24 mouse cellular contexts compared by ENCODE assay signal in the genomic region with DNA sequence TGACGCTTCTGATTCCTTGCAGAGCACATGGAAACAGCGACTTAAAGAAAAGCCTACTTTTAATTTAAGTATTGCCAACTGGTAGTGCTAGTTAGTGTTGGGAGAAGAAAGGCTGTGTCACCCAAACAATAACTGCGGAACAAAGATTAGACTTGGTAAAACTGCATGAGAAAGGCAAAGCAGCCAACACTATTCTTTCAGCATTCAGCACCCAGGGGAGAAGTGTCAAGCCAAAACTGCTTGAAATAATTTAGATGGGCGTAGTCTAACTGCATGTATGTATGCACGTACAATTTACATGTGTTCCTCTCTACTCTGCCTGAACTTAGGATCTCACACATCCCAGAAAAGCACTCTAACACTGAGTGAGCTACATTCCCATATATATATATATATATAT. TPM values are rescaled to one million over a fixed set of nuclear protein-coding genes. Genes with fewer than 3 reads are reported as not detected.
"Had no signal": no experiment of that assay in that cellular context is flagged by ENCODE, and none has a peak within 500 bp of the region (broad histone marks: within the 10 kb centered on the region; RNA-seq: fewer than 3 reads in every experiment).

No protein-coding gene starts in this region.

- H3K4me2 ChIP-seq: heart, embryonic 11.5 days; heart, embryonic 13.5 days; heart, embryonic 15.5 days; hindbrain, embryonic 13.5 days; hindbrain, embryonic 15.5 days; kidney, embryonic 15.5 days; liver, embryonic 12.5 days had no signal

- ATAC-seq: hindbrain, postnatal 0 days; intestine, embryonic 16.5 days; liver, embryonic 12.5 days had no signal

- DNase-seq: gastrocnemius, postnatal 14 days; gastrocnemius, postnatal 36 days; heart, adult 18-20 months; heart, postnatal 14 days; heart, postnatal 36 days; kidney, adult 11 months; kidney, adult 2 months; kidney, adult 9 months; kidney, postnatal 14 days; kidney, postnatal 4 days had no signal

- H3K4me3 ChIP-seq: heart, embryonic 13.5 days; heart, embryonic 15.5 days; hindbrain, embryonic 13.5 days; hindbrain, embryonic 15.5 days; kidney, embryonic 15.5 days; layer of hippocampus, adult 2 months; left cerebral cortex, adult 2 months; liver, embryonic 12.5 days had no signal

- H3K9ac ChIP-seq: heart, embryonic 13.5 days; heart, embryonic 15.5 days; hindbrain, embryonic 13.5 days; hindbrain, embryonic 15.5 days; kidney, embryonic 15.5 days; liver, embryonic 12.5 days; liver, embryonic 14.5 days had no signal

- H3K9me3 ChIP-seq: heart, embryonic 13.5 days; heart, embryonic 15.5 days; hindbrain, embryonic 13.5 days; hindbrain, embryonic 15.5 days; kidney, embryonic 15.5 days; liver, embryonic 12.5 days had no signal

- H3K27ac ChIP-seq: heart, embryonic 13.5 days; heart, embryonic 15.5 days; hindbrain, embryonic 13.5 days; hindbrain, embryonic 15.5 days; hindbrain, postnatal 0 days; kidney, embryonic 15.5 days; kidney, postnatal 0 days; layer of hippocampus, adult 2 months; left cerebral cortex, adult 2 months; liver, embryonic 12.5 days; liver, embryonic 14.5 days had no signal

- H3K36me3 ChIP-seq: heart, embryonic 15.5 days; hindbrain, embryonic 13.5 days; hindbrain, embryonic 15.5 days; kidney, embryonic 15.5 days; liver, embryonic 12.5 days had no signal

RNA-seq across cellular contexts. Expression of a gene that starts 10.3 kb away (rescaled TPM):
- total RNA-seq: hematopoietic stem cell, adult 5-6 weeks had no signal
